In the genomic region with DNA sequence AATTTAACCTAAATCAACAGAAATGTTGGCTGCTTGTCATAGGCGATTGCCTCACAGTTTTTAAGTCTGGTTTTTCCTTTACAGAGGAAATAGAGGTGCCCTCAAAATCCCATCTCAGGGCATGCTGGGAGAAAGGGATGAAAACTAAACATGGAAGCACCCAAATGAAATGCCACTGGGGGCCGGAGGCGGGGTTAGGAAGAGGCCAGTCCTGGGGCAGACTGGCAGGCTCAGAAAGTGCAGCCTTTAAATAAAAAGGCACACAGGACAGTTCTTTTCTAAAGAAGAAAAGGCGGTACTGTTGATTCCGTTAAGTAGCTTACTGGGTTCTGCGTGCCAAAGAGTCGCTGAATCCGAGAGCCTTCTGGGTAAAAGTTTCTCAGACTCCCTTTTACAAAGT, we compare ENCODE assay signal across 8 mouse cellular contexts.
DNase-seq lines count a peak whose midpoint lies in the region; ATAC-seq and TF ChIP-seq lines count a peak whose summit lies in the region.

No protein-coding gene starts in this region.

- intact Hi-C loops in heart, postnatal 10 days (cut with DNase I) = no loop called here

- H3K4me1 ChIP-seq in heart, embryonic 14.5 days (ENCODE audit: control insufficient read depth in 2 of 2, insufficient read depth in 2 of 2, low read length in 2 of 2) = peaks cover 10 to 31% of the 10 kb centered on the region in 2 experiments
- 0 out of 2 replicates have a peak, but pooled peaks cover 4% of the 10 kb centered on the region for H3K4me1 ChIP-seq in forebrain, postnatal 0 days (ENCODE audit: insufficient read depth)
- H3K4me1 ChIP-seq in liver, embryonic 14.5 days (replicated peaks; ENCODE audit: control insufficient read depth in 2 of 2, insufficient read depth in 2 of 2, low read length in 1 of 2) = 0 out of 4 replicates have a peak, but pooled peaks cover 0 to 3% of the 10 kb centered on the region in 2 experiments

- 7% methylated on average over 8 of the region's 8 CpGs for WGBS in heart, embryonic 14.5 days
- 2% methylated on average over 8 of the region's 8 CpGs for WGBS in forebrain, postnatal 0 days
- 29% methylated on average over 8 of the region's 8 CpGs for WGBS in liver, embryonic 14.5 days (ENCODE audit: insufficient replicate concordance)

- H3K4me3 ChIP-seq in heart, embryonic 14.5 days (ENCODE audit: control insufficient read depth in 1 of 2, insufficient read depth in 1 of 2, low read depth in 1 of 2, low read length in 2 of 2) = peak overlapping the region; percentile 70 to 80; a peak in 3 of 4 replicates
- H3K4me3 ChIP-seq in forebrain, postnatal 0 days (ENCODE audit: low read depth, low read length) = peak overlapping the region; percentile 61
- no peak overlapping the region for H3K4me3 ChIP-seq in liver, embryonic 14.5 days (ENCODE audit: insufficient read depth in 1 of 2, low read depth in 2 of 2, low read length in 2 of 2)

- peak overlapping the region; percentile 69 to 94 for H3K27ac ChIP-seq in heart, embryonic 14.5 days (replicated peaks in 1 of 2; ENCODE audit: control insufficient read depth in 1 of 2, insufficient read depth in 1 of 2, low read depth in 2 of 2, low read length in 2 of 2)
- no peak overlapping the region for H3K27ac ChIP-seq in forebrain, postnatal 0 days (ENCODE audit: low read depth, low read length)
- no peak overlapping the region for H3K27ac ChIP-seq in liver, embryonic 14.5 days

- ATAC-seq in heart, embryonic 14.5 days (ENCODE audit: insufficient number of reproducible peaks, insufficient read depth, low FRiP score, low read depth) = no peak
- peak; percentile 38 for ATAC-seq in forebrain, postnatal 0 days
- ATAC-seq in liver, embryonic 14.5 days (ENCODE audit: insufficient read depth) = no peak

- peaks cover 5% of the 10 kb centered on the region; the same call in 1 of the 2 replicates for H3K36me3 ChIP-seq in heart, embryonic 14.5 days (ENCODE audit: control insufficient read depth, insufficient read depth, low read length)
- no peaks in the 10 kb centered on the region for H3K36me3 ChIP-seq in forebrain, postnatal 0 days (ENCODE audit: insufficient read depth)
- no peaks in the 10 kb centered on the region for H3K36me3 ChIP-seq in liver, embryonic 14.5 days (replicated peaks; ENCODE audit: control insufficient read depth, insufficient read depth, low read depth)

- no peak for TF ChIP-seq CTCF in forebrain, postnatal 0 days (IDR thresholded peaks at IDR 0.05; ENCODE audit: low read depth)
- TF ChIP-seq CTCF in liver, embryonic 14.5 days (IDR thresholded peaks at IDR 0.05; ENCODE audit: low read depth) = no peak

- no peaks in the 10 kb centered on the region for H3K27me3 ChIP-seq in heart, embryonic 14.5 days (ENCODE audit: control insufficient read depth, insufficient read depth, low read length)
- no peaks in the 10 kb centered on the region for H3K27me3 ChIP-seq in forebrain, postnatal 0 days (ENCODE audit: insufficient read depth, low read length)
- H3K27me3 ChIP-seq in liver, embryonic 14.5 days (ENCODE audit: control insufficient read depth, insufficient read depth, low read length) = no peaks in the 10 kb centered on the region

- no peaks in the 10 kb centered on the region for H3K9me3 ChIP-seq in heart, embryonic 14.5 days (ENCODE audit: control insufficient read depth, low read length)
- no peaks in the 10 kb centered on the region for H3K9me3 ChIP-seq in forebrain, postnatal 0 days (ENCODE audit: low read length)
- no peaks in the 10 kb centered on the region for H3K9me3 ChIP-seq in liver, embryonic 14.5 days (ENCODE audit: control insufficient read depth, low read length)

- H3K9ac ChIP-seq in heart, embryonic 14.5 days (ENCODE audit: low read length) = peak overlapping the region; percentile 85
- H3K9ac ChIP-seq in forebrain, postnatal 0 days = peak overlapping the region; percentile 58
- no peak overlapping the region for H3K9ac ChIP-seq in liver, embryonic 14.5 days (replicated peaks)

- H3K4me2 ChIP-seq in heart, embryonic 14.5 days (ENCODE audit: low read length) = peak overlapping the region; percentile 87
- peak overlapping the region; percentile 94 for H3K4me2 ChIP-seq in forebrain, postnatal 0 days (ENCODE audit: low read depth)
- H3K4me2 ChIP-seq in liver, embryonic 14.5 days (ENCODE audit: low read depth) = peak overlapping the region; percentile 62; the same call in 1 of the 2 replicates

- no peak for TF ChIP-seq EP300 in liver, embryonic 14.5 days (IDR thresholded peaks at IDR 0.05; ENCODE audit: low read depth)

- no peak for DNase-seq in heart, postnatal 10 days
- DNase-seq in ZHBTc4 (ENCODE audit: low read depth, low spot score) = peak; percentile 76
- peak; percentile 14 for DNase-seq in forebrain, postnatal 0 days
- DNase-seq in liver, embryonic 14.5 days (ENCODE audit: low read depth in 3 of 3, low spot score in 3 of 3) = no peak
- DNase-seq in natural killer cell, adult 2 months (ENCODE audit: low spot score in 2 of 2) = no peak
- DNase-seq in T-cell, adult 2 months (ENCODE audit: low spot score) = no peak
- DNase-seq in adrenal gland, adult 18-20 months (ENCODE audit: low spot score in 2 of 2) = no peak

Comparison
In these comparisons a context has a peak if more than half of its experiments do, and no peak if none do; other contexts are left out.
1. H3K27ac ChIP-seq: peak in heart, embryonic 14.5 days (2 of 2); none in forebrain, postnatal 0 days (single experiment) and liver, embryonic 14.5 days (single experiment).
2. H3K4me3 ChIP-seq: peak in heart, embryonic 14.5 days (2 of 2) and forebrain, postnatal 0 days (single experiment); none in liver, embryonic 14.5 days (0 of 2).
3. DNase-seq: peak in ZHBTc4 (single experiment) and forebrain, postnatal 0 days (single experiment); none in heart, postnatal 10 days (0 of 2), liver, embryonic 14.5 days (0 of 3), natural killer cell, adult 2 months (0 of 2), T-cell, adult 2 months (single experiment) and adrenal gland, adult 18-20 months (0 of 2).
4. Peak in every context shown above with its lines, with median percentiles within 50 percentile points of each other: H3K4me2 ChIP-seq.